Mouse (Mus musculus) NIH3T3 (cell line): ENCODE results near the gene Tollip.
"Not testable (repeated sequence)": the region's sequence is repeated elsewhere in the genome, so short reads cannot be mapped to it uniquely, and the experiment has no call there.

Source experiments
- DNase-seq: peaks from one replicate; pipeline ENCODE4 v3.0.0-alpha.2; 2012; ENCODE audit warnings: low read depth

The Tollip gene

GRCm38 (mm10) chr7:141928642-141929041 lies 10.3 kb upstream of the Tollip start:
- no peak for DNase-seq

GRCm38 (mm10) chr7:141924917-141925316 lies 6.6 kb upstream of the Tollip start:
- peak; percentile 80 for DNase-seq

GRCm38 (mm10) chr7:141924121-141924520 lies 5.8 kb upstream of the Tollip start:
- DNase-seq: not testable (repeated sequence)

- DNase-seq: no peak
These were observed 7.0 kb downstream of the Tollip start for GRCm38 (mm10) chr7:141911305-141911704.

- no peak for DNase-seq
These were observed 9.7 kb downstream of the Tollip start for GRCm38 (mm10) chr7:141908591-141908990.

GRCm38 (mm10) chr7:141902791-141903190 lies 15.5 kb downstream of the Tollip start:
- no peak for DNase-seq

- DNase-seq: peak; percentile 99
These were observed 16.0 kb downstream of the Tollip start for GRCm38 (mm10) chr7:141902269-141902729.

- no peak for DNase-seq
These were observed 16.5 kb downstream of the Tollip start for GRCm38 (mm10) chr7:141901825-141902224.

GRCm38 (mm10) chr7:141892151-141892550 lies 26.2 kb downstream of the Tollip start:
- no peak for DNase-seq

GRCm38 (mm10) chr7:141878813-141879212 lies 39.5 kb downstream of the Tollip start:
- DNase-seq: no peak

GRCm38 (mm10) chr7:141874891-141875290 lies 43.4 kb downstream of the Tollip start:
- no peak for DNase-seq

- DNase-seq: peak; percentile 4
These were observed 47.8 kb downstream of the Tollip start for GRCm38 (mm10) chr7:141870553-141870952.

- no peak for DNase-seq
These were observed 48.7 kb downstream of the Tollip start for GRCm38 (mm10) chr7:141869644-141870043.

GRCm38 (mm10) chr7:141861046-141861445 lies 57.3 kb downstream of the Tollip start:
- no peak for DNase-seq

- no peak for DNase-seq
These were observed 78.0 kb downstream of the Tollip start for GRCm38 (mm10) chr7:141840354-141840753.

GRCm38 (mm10) chr7:141838779-141839178 lies 79.5 kb downstream of the Tollip start, which contains the start of gene Muc5b:
TSS of gene Muc5b (plus strand) at chr7:141839070.
- peak; percentile 4 for DNase-seq

- DNase-seq: no peak
These were observed 81.9 kb downstream of the Tollip start for GRCm38 (mm10) chr7:141836423-141836822.

GRCm38 (mm10) chr7:141835941-141836340 lies 82.4 kb downstream of the Tollip start:
- DNase-seq: no peak
